ENCODE assay signal across 8 mouse cellular contexts in the genomic region with DNA sequence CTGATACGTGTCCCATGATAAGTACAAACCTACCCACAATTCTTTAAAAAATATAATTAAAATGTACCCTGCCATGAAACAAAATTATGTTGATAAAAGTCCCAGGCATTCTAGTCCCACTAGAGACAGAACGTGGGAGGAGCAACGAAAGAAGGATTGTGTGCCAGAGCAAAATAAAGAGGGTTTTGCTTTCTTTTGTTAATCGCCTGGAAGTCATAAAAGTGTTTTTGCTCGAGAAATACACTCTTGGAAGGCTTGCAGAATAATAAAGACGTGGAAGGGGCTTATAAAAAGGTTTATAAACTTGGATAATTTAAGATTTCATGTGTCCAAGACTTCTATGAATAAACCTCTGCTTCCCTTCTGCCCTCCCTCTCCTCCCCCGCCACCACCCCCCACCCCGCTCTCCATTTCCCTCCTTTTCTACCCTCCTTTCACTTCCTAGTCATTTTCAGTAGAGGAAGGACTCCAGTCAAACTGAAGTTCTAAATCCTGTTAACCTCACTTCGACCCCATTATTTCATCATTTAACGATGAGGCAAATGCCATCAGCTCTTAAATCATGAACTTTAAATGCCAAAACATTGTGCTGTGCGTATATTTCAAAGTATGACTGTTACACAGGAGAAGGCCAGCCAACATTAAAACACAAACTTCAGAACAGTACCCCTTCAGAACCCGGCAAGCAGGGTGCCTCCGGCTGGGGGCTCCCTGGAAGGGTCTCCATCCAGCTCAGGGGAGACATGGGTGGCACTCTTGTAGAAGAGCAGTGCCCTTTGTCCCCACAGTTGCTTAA. TPM values are rescaled to one million over a fixed set of nuclear protein-coding genes. Genes with fewer than 3 reads are reported as not detected.
A peak's percentile ranks its signal among the peaks of the same experiment; 100 is the strongest.
DNase-seq lines count a peak whose midpoint lies in the region; ATAC-seq and TF ChIP-seq lines count a peak whose summit lies in the region.

No protein-coding gene starts in this region.

- no peak overlapping the region for H3K4me3 ChIP-seq in hindbrain, embryonic 11.5 days (ENCODE audit: low read depth, low read length)
- H3K4me3 ChIP-seq in hindbrain, embryonic 14.5 days (replicated peaks; ENCODE audit: low read length) = no peak overlapping the region
- H3K4me3 ChIP-seq in kidney, postnatal 0 days (replicated peaks; ENCODE audit: low read depth, low read length) = no peak overlapping the region
- H3K4me3 ChIP-seq in forebrain, postnatal 0 days (ENCODE audit: low read depth, low read length) = no peak overlapping the region

- H3K36me3 ChIP-seq in hindbrain, embryonic 11.5 days (ENCODE audit: control insufficient read depth, insufficient read depth, low read length) = no peaks in the 10 kb centered on the region
- no peaks in the 10 kb centered on the region for H3K36me3 ChIP-seq in hindbrain, embryonic 14.5 days (replicated peaks; ENCODE audit: control insufficient read depth, insufficient read depth)
- H3K36me3 ChIP-seq in kidney, postnatal 0 days (ENCODE audit: insufficient read depth, low read length) = no peaks in the 10 kb centered on the region
- H3K36me3 ChIP-seq in forebrain, postnatal 0 days (ENCODE audit: insufficient read depth) = no peaks in the 10 kb centered on the region

- peak; percentile 11; the same call in 1 of the 2 replicates for ATAC-seq in hindbrain, embryonic 11.5 days (ENCODE audit: low FRiP score)
- no peak for ATAC-seq in hindbrain, embryonic 14.5 days (ENCODE audit: low FRiP score)
- ATAC-seq in kidney, postnatal 0 days (replicated peaks; ENCODE audit: low FRiP score, low read depth) = peak; percentile 50
- ATAC-seq in megakaryocyte progenitor cell, adult 5-6 weeks (replicated peaks; ENCODE audit: poor library complexity) = peak; percentile 57
- ATAC-seq in forebrain, postnatal 0 days = no peak

- no peak overlapping the region for H3K9ac ChIP-seq in hindbrain, embryonic 11.5 days (ENCODE audit: low read depth, low read length)
- H3K9ac ChIP-seq in hindbrain, embryonic 14.5 days = no peak overlapping the region
- no peak overlapping the region for H3K9ac ChIP-seq in kidney, postnatal 0 days (ENCODE audit: low read depth, low read length)
- no peak overlapping the region for H3K9ac ChIP-seq in forebrain, postnatal 0 days

- no peaks in the 10 kb centered on the region for H3K27me3 ChIP-seq in hindbrain, embryonic 11.5 days (ENCODE audit: control insufficient read depth, insufficient read depth, low read length)
- no peaks in the 10 kb centered on the region for H3K27me3 ChIP-seq in hindbrain, embryonic 14.5 days (ENCODE audit: control insufficient read depth, insufficient read depth, low read length)
- no peaks in the 10 kb centered on the region for H3K27me3 ChIP-seq in kidney, postnatal 0 days (ENCODE audit: insufficient read depth, low read length)
- H3K27me3 ChIP-seq in forebrain, postnatal 0 days (ENCODE audit: insufficient read depth, low read length) = no peaks in the 10 kb centered on the region

- no peaks in the 10 kb centered on the region for H3K9me3 ChIP-seq in hindbrain, embryonic 11.5 days (ENCODE audit: control insufficient read depth, low read length)
- no peaks in the 10 kb centered on the region for H3K9me3 ChIP-seq in hindbrain, embryonic 14.5 days (ENCODE audit: control insufficient read depth, low read length)
- no peaks in the 10 kb centered on the region for H3K9me3 ChIP-seq in kidney, postnatal 0 days (replicated peaks; ENCODE audit: low read length)
- H3K9me3 ChIP-seq in forebrain, postnatal 0 days (ENCODE audit: low read length) = no peaks in the 10 kb centered on the region

- no peak for DNase-seq in hindbrain, embryonic 11.5 days (ENCODE audit: low spot score)
- no peak for DNase-seq in hindbrain, embryonic 14.5 days (ENCODE audit: low spot score)
- DNase-seq in embryo, embryonic 11.5 days (ENCODE audit: low read depth, low spot score) = peak; percentile 53
- DNase-seq in kidney, postnatal 0 days (ENCODE audit: low spot score) = peak; percentile 88
- no peak for DNase-seq in layer of hippocampus, adult 9-10 months (ENCODE audit: low spot score)
- no peak for DNase-seq in cerebellum, postnatal 10 days
- DNase-seq in forebrain, postnatal 0 days = no peak

- 82% methylated on average over 13 of the region's 13 CpGs for WGBS in hindbrain, embryonic 11.5 days
- whole genome bisulfite sequencing in hindbrain, embryonic 14.5 days = 72% methylated on average over 13 of the region's 13 CpGs
- 27% methylated on average over 13 of the region's 13 CpGs for WGBS in kidney, postnatal 0 days
- 46% methylated on average over 13 of the region's 13 CpGs for WGBS in forebrain, postnatal 0 days

- H3K4me1 ChIP-seq in hindbrain, embryonic 11.5 days (replicated peaks; ENCODE audit: control insufficient read depth, insufficient read depth, low read length) = no peaks in the 10 kb centered on the region
- peaks cover 6% of the 10 kb centered on the region; the same call in 1 of the 2 replicates for H3K4me1 ChIP-seq in hindbrain, embryonic 14.5 days (replicated peaks; ENCODE audit: control insufficient read depth, insufficient read depth, low read length)
- H3K4me1 ChIP-seq in kidney, postnatal 0 days (replicated peaks; ENCODE audit: insufficient read depth, low read length) = peaks cover 8% of the 10 kb centered on the region
- H3K4me1 ChIP-seq in forebrain, postnatal 0 days (ENCODE audit: insufficient read depth) = peaks cover 17% of the 10 kb centered on the region

- H3K27ac ChIP-seq in hindbrain, embryonic 11.5 days (ENCODE audit: low read depth, low read length) = no peak overlapping the region
- no peak overlapping the region for H3K27ac ChIP-seq in hindbrain, embryonic 14.5 days
- H3K27ac ChIP-seq in kidney, postnatal 0 days = peak overlapping the region; percentile 93
- H3K27ac ChIP-seq in forebrain, postnatal 0 days (ENCODE audit: low read depth, low read length) = no peak overlapping the region

- H3K4me2 ChIP-seq in hindbrain, embryonic 11.5 days (replicated peaks; ENCODE audit: low read depth, low read length) = no peak overlapping the region
- H3K4me2 ChIP-seq in hindbrain, embryonic 14.5 days (replicated peaks) = no peak overlapping the region
- peak overlapping the region; percentile 34; the same call in 1 of the 2 replicates for H3K4me2 ChIP-seq in kidney, postnatal 0 days (ENCODE audit: low read length)
- no peak overlapping the region for H3K4me2 ChIP-seq in forebrain, postnatal 0 days (ENCODE audit: low read depth)

- TF ChIP-seq CTCF in kidney, postnatal 0 days (IDR thresholded peaks at IDR 0.05; ENCODE audit: low read depth) = no peak
- TF ChIP-seq CTCF in forebrain, postnatal 0 days (IDR thresholded peaks at IDR 0.05; ENCODE audit: low read depth) = no peak

RNA-seq across cellular contexts. Expression of a gene that starts 54.8 kb away (rescaled TPM):
- polyA plus RNA-seq in hindbrain, embryonic 11.5 days (2014; fragmentation: Nextera tagmentation; extraction: Ambion mirVana) = 5.8 and 13.0 TPM in 2 replicates
- polyA plus RNA-seq in hindbrain, embryonic 14.5 days (2014; fragmentation: Nextera tagmentation; extraction: Ambion mirVana) = 6.0 and 7.8 TPM in 2 replicates
- polyA plus RNA-seq in kidney, postnatal 0 days (2015; fragmentation: Nextera tagmentation; extraction: Ambion mirVana) = 4.3 and 4.7 TPM in 2 replicates
- 34.0 and 37.0 TPM in 2 replicates for total RNA-seq in megakaryocyte progenitor cell, adult 5-6 weeks (2015)
- 34.9 and 44.2 TPM in 2 replicates for total RNA-seq in megakaryocyte progenitor cell, adult 5-6 weeks (2017)
- total RNA-seq in forebrain, postnatal 0 days (2014; rRNA removed) = 12.7 and 18.2 TPM in 2 replicates
- polyA plus RNA-seq in forebrain, postnatal 0 days (2015; fragmentation: Nextera tagmentation; extraction: Ambion mirVana) = 4.9 and 6.9 TPM in 2 replicates

Comparison
In these comparisons a context has a peak if more than half of its experiments do, and no peak if none do; other contexts are left out.
1. ATAC-seq: peak in hindbrain, embryonic 11.5 days (single experiment), kidney, postnatal 0 days (single experiment) and megakaryocyte progenitor cell, adult 5-6 weeks (single experiment); none in hindbrain, embryonic 14.5 days (single experiment) and forebrain, postnatal 0 days (single experiment).
2. DNase-seq: peak in embryo, embryonic 11.5 days (single experiment) and kidney, postnatal 0 days (single experiment); none in hindbrain, embryonic 11.5 days (single experiment), hindbrain, embryonic 14.5 days (single experiment), layer of hippocampus, adult 9-10 months (single experiment), cerebellum, postnatal 10 days (0 of 2) and forebrain, postnatal 0 days (single experiment).